ENCODE assay signal across 10 mouse cellular contexts in the genomic region with DNA sequence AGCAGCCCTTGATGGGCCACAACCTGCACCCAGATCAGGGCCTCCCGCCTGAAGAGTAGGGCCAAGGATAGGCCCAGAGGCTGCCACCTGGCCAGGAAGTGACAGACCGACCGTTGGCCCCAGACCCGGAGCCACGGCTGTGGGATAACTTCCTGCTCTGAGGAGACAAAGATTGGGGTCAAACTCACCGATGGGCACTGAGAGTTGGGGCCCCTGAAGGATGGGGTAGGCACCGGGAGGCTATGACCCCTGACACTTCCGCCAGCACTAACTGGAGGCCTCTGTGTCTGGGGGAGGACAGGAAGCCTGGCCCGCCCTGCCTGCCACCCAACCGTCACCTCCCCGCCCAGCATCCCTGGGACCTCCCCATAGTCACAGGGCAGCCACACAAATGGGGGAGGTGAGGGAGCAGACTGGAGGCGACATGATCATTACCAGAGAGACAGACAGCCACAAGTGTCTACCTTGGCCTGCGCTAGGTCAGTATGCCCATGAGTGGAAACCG. TPM values are rescaled to one million over a fixed set of nuclear protein-coding genes. Genes with fewer than 3 reads are reported as not detected.
A peak's percentile ranks its signal among the peaks of the same experiment; 100 is the strongest.
DNase-seq lines count a peak whose midpoint lies in the region; ATAC-seq and TF ChIP-seq lines count a peak whose summit lies in the region.
"Had no signal": no experiment of that assay in that cellular context is flagged by ENCODE, and none has a peak within 500 bp of the region (broad histone marks: within the 10 kb centered on the region; RNA-seq: fewer than 3 reads in every experiment).

No protein-coding gene starts in this region.

- peak overlapping the region; percentile 76 for H3K4me3 ChIP-seq in bone marrow, adult 2 months (replicated peaks; ENCODE audit: control insufficient read depth, low read depth, low read length)
- peak overlapping the region; percentile 53 for H3K4me3 ChIP-seq in liver, postnatal 0 days (ENCODE audit: low read depth, low read length)
- H3K4me3 ChIP-seq in kidney, embryonic 16.5 days (ENCODE audit: low read length), result no peak overlapping the region
- H3K4me3 ChIP-seq: hindbrain, embryonic 12.5 days had no signal

- 2% methylated on average over 14 of the region's 14 CpGs for WGBS in bone marrow, adult 2 months
- 23% methylated on average over 14 of the region's 14 CpGs for WGBS in liver, postnatal 0 days (ENCODE audit: insufficient replicate concordance)
- 42% methylated on average over 14 of the region's 14 CpGs for WGBS in kidney, embryonic 16.5 days

- H3K4me1 ChIP-seq in bone marrow, adult 2 months (ENCODE audit: control insufficient read depth, insufficient read depth, low read length), result peaks cover 12% of the 10 kb centered on the region
- peaks cover 55% of the 10 kb centered on the region for H3K4me1 ChIP-seq in liver, postnatal 0 days (ENCODE audit: insufficient read depth)
- peaks cover 5% of the 10 kb centered on the region for H3K4me1 ChIP-seq in kidney, embryonic 16.5 days (ENCODE audit: insufficient read depth, low read length)

- peak overlapping the region; percentile 73 for H3K9ac ChIP-seq in liver, postnatal 0 days (replicated peaks)
- H3K9ac ChIP-seq in kidney, embryonic 16.5 days (replicated peaks; ENCODE audit: low read length), result no peak overlapping the region
- H3K9ac ChIP-seq: forebrain, postnatal 0 days; hindbrain, embryonic 12.5 days had no signal

- peak overlapping the region; percentile 84 for H3K27ac ChIP-seq in bone marrow, adult 2 months (ENCODE audit: control insufficient read depth, insufficient read depth, low read depth, low read length, poor library complexity)
- H3K27ac ChIP-seq in liver, postnatal 0 days (ENCODE audit: low read depth), result peak overlapping the region; percentile 82
- H3K27ac ChIP-seq in kidney, embryonic 16.5 days (ENCODE audit: low read length), result no peak overlapping the region
- H3K27ac ChIP-seq: hindbrain, embryonic 12.5 days had no signal

- no peak for TF ChIP-seq CTCF in bone marrow, adult 2 months (IDR thresholded peaks at IDR 0.05; ENCODE audit: control insufficient read depth, insufficient read depth, low read length)
- no peak for TF ChIP-seq CTCF in liver, postnatal 0 days (IDR thresholded peaks at IDR 0.05; ENCODE audit: low read depth)

- peak; percentile 75 for ATAC-seq in liver, postnatal 0 days
- ATAC-seq in kidney, embryonic 16.5 days (ENCODE audit: low FRiP score, low TSS enrichment), result no peak
- ATAC-seq: forebrain, postnatal 0 days had no signal

- peak overlapping the region; percentile 81 for H3K4me2 ChIP-seq in liver, postnatal 0 days (ENCODE audit: low read depth, low read length)
- H3K4me2 ChIP-seq in kidney, embryonic 16.5 days (replicated peaks; ENCODE audit: low read depth, low read length), result no peak overlapping the region
- H3K4me2 ChIP-seq: hindbrain, embryonic 12.5 days had no signal

- no peaks in the 10 kb centered on the region for H3K9me3 ChIP-seq in liver, postnatal 0 days (ENCODE audit: low read length)
- no peaks in the 10 kb centered on the region for H3K9me3 ChIP-seq in kidney, embryonic 16.5 days (ENCODE audit: low read length)
- H3K9me3 ChIP-seq: hindbrain, embryonic 12.5 days had no signal

- H3K27me3 ChIP-seq in liver, postnatal 0 days (ENCODE audit: insufficient read depth, low read length), result no peaks in the 10 kb centered on the region
- peaks cover 13% of the 10 kb centered on the region for H3K27me3 ChIP-seq in kidney, embryonic 16.5 days (ENCODE audit: insufficient read depth, low read length)

- peak; percentile 62; the same call in 1 of the 2 replicates for TF ChIP-seq EP300 in liver, postnatal 0 days (IDR thresholded peaks at IDR 0.05; ENCODE audit: low read depth)

- H3K36me3 ChIP-seq in liver, postnatal 0 days (replicated peaks; ENCODE audit: insufficient read depth, low read length), result peaks cover 14% of the 10 kb centered on the region; the same call in 1 of the 2 replicates
- no peaks in the 10 kb centered on the region for H3K36me3 ChIP-seq in kidney, embryonic 16.5 days (ENCODE audit: insufficient read depth, low read length)
- H3K36me3 ChIP-seq: hindbrain, embryonic 12.5 days had no signal

- peak; percentile 89 for DNase-seq in CD4-positive, CD25-positive, alpha-beta regulatory T cell, adult 2 months (ENCODE audit: low read depth, low spot score)
- DNase-seq in liver, postnatal 0 days, result peak; percentile 83
- peak; percentile 92 for DNase-seq in spleen, postnatal 36 days (ENCODE audit: low spot score in 2 of 2)
- no peak for DNase-seq in left cerebral cortex, postnatal 10 days (ENCODE audit: extremely low spot score in 1 of 2, low spot score in 2 of 2)
- no peak for DNase-seq in layer of hippocampus, postnatal 25 days (ENCODE audit: extremely low spot score in 1 of 2, low spot score in 1 of 2)
- DNase-seq: cerebellum, postnatal 25 days; forebrain, postnatal 0 days had no signal

- TF ChIP-seq POLR2A in bone marrow, adult 2 months (IDR thresholded peaks at IDR 0.05; ENCODE audit: borderline replicate concordance, control insufficient read depth, low read depth, low read length), result peak; percentile 89; the same call in 1 of the 2 replicates

- intact Hi-C loops in left cerebral cortex, postnatal 10 days (cut with DNase I), result no loop called here

RNA-seq across cellular contexts. Expression of a gene that starts 2.4 kb away (rescaled TPM):
- polyA plus RNA-seq in bone marrow, adult 2 months (2011; ENCODE audit: insufficient read depth, insufficient read length, low replicate concordance, missing spikeins), result 79.3 and 144 TPM in 2 replicates
- 15.3 and 16.7 TPM in 2 replicates for polyA plus RNA-seq in liver, postnatal 0 days (2015; fragmentation: Nextera tagmentation; extraction: Ambion mirVana)
- 100 to 1,000 TPM; 139 to 143 TPM for total RNA-seq in left cerebral cortex, postnatal 10 days (2021)
- 100 to 1,000 TPM in 1 of 2 experiments, 10 to 100 TPM in 1; 88.0 to 106 TPM for total RNA-seq in layer of hippocampus, postnatal 25 days (2021)
- 8.6 and 8.7 TPM in 2 replicates for polyA plus RNA-seq in kidney, embryonic 16.5 days (2015; fragmentation: Nextera tagmentation; extraction: Ambion mirVana)

RNA-seq across cellular contexts. Expression of a gene that starts 21.5 kb away (rescaled TPM):
- polyA plus RNA-seq in bone marrow, adult 2 months (2011; ENCODE audit: insufficient read depth, insufficient read length, low replicate concordance, missing spikeins), result 1.3 and 2.3 TPM in 2 replicates
- polyA plus RNA-seq in liver, postnatal 0 days (2015; fragmentation: Nextera tagmentation; extraction: Ambion mirVana), result 3.0 TPM in 2 replicates
- total RNA-seq in left cerebral cortex, postnatal 10 days (2021), result under 1 TPM; 0.26 to 0.41 TPM
- under 1 TPM; 0.42 to 0.47 TPM for total RNA-seq in layer of hippocampus, postnatal 25 days (2021)
- polyA plus RNA-seq in kidney, embryonic 16.5 days (2015; fragmentation: Nextera tagmentation; extraction: Ambion mirVana), result 3.3 and 4.2 TPM in 2 replicates

RNA-seq across cellular contexts. Expression of a gene that starts 34.1 kb away (rescaled TPM):
- 10.2 and 16.7 TPM in 2 replicates for polyA plus RNA-seq in bone marrow, adult 2 months (2011; ENCODE audit: insufficient read depth, insufficient read length, low replicate concordance, missing spikeins)
- polyA plus RNA-seq in liver, postnatal 0 days (2015; fragmentation: Nextera tagmentation; extraction: Ambion mirVana), result 1.3 and 2.8 TPM in 2 replicates
- total RNA-seq in left cerebral cortex, postnatal 10 days (2021), result 1 to 10 TPM; 1.2 to 2.0 TPM
- 1 to 10 TPM in 1 of 2 experiments, under 1 TPM in 1; 0.98 to 3.3 TPM for total RNA-seq in layer of hippocampus, postnatal 25 days (2021)
- polyA plus RNA-seq in kidney, embryonic 16.5 days (2015; fragmentation: Nextera tagmentation; extraction: Ambion mirVana), result 1.3 and 7.7 TPM in 2 replicates
- polyA plus RNA-seq: hindbrain, embryonic 12.5 days had no signal

RNA-seq across cellular contexts. Expression of a gene that starts 47.0 kb away (rescaled TPM):
- polyA plus RNA-seq in bone marrow, adult 2 months (2011; ENCODE audit: insufficient read depth, insufficient read length, low replicate concordance, missing spikeins), result 7.5 and 15.6 TPM in 2 replicates
- 4.3 and 4.6 TPM in 2 replicates for polyA plus RNA-seq in liver, postnatal 0 days (2015; fragmentation: Nextera tagmentation; extraction: Ambion mirVana)
- 1 to 10 TPM; 6.1 to 6.6 TPM for total RNA-seq in left cerebral cortex, postnatal 10 days (2021)
- 1 to 10 TPM; 4.9 to 5.6 TPM for total RNA-seq in layer of hippocampus, postnatal 25 days (2021)
- 6.6 and 7.5 TPM in 2 replicates for polyA plus RNA-seq in kidney, embryonic 16.5 days (2015; fragmentation: Nextera tagmentation; extraction: Ambion mirVana)

RNA-seq across cellular contexts. Expression of a gene that starts 51.5 kb away (rescaled TPM):
- polyA plus RNA-seq in bone marrow, adult 2 months (2011; ENCODE audit: insufficient read depth, insufficient read length, low replicate concordance, missing spikeins), result 0.18 TPM in 1 of 2 replicates, not detected in the other
- polyA plus RNA-seq in liver, postnatal 0 days (2015; fragmentation: Nextera tagmentation; extraction: Ambion mirVana), result 0.25 and 0.36 TPM in 2 replicates
- total RNA-seq in left cerebral cortex, postnatal 10 days (2021), result 100 to 1,000 TPM; 279 to 290 TPM
- 100 to 1,000 TPM; 235 to 291 TPM for total RNA-seq in layer of hippocampus, postnatal 25 days (2021)
- polyA plus RNA-seq in kidney, embryonic 16.5 days (2015; fragmentation: Nextera tagmentation; extraction: Ambion mirVana), result 0.55 and 0.94 TPM in 2 replicates

Comparison
In these comparisons a context has a peak if more than half of its experiments do, and no peak if none do; other contexts are left out.
1. DNase-seq: peak in CD4-positive, CD25-positive, alpha-beta regulatory T cell, adult 2 months (single experiment), liver, postnatal 0 days (single experiment) and spleen, postnatal 36 days (2 of 2); none in left cerebral cortex, postnatal 10 days (0 of 2) and layer of hippocampus, postnatal 25 days (0 of 2).